Mouse (Mus musculus) T-cell, adult 2 months (primary cell): Measurements from ENCODE around the gene 9130213A22Rik.

Source experiments
- DNase-seq: peaks from one replicate; pipeline ENCODE4 v3.0.0; 2022; ENCODE audit warnings: low spot score

Gene 9130213A22Rik

GRCm38 (mm10) chr11:69123693-69124497 lies 1.5 kb upstream of the 9130213A22Rik start:
- peak; percentile 80 for DNase-seq

- peak; percentile 87 for DNase-seq
Observed at GRCm38 (mm10) chr11:69123056-69123692, 785 bp upstream of the 9130213A22Rik start.

- no peak for DNase-seq
Observed at GRCm38 (mm10) chr11:69121741-69122335, 551 bp downstream of the 9130213A22Rik start.

GRCm38 (mm10) chr11:69121001-69121740 lies 1.2 kb downstream of the 9130213A22Rik start:
- no peak for DNase-seq

- no peak for DNase-seq
Observed at GRCm38 (mm10) chr11:69120221-69121000, 2.0 kb downstream of the 9130213A22Rik start, which contains the start of gene Hes7. Gene Hes7 (plus strand): TSS chr11:69120404.

GRCm38 (mm10) chr11:69119446-69120155 lies 2.8 kb downstream of the 9130213A22Rik start:
- no peak for DNase-seq

- peak; percentile 83 for DNase-seq
Observed at GRCm38 (mm10) chr11:69118765-69119164, 3.6 kb downstream of the 9130213A22Rik start.

GRCm38 (mm10) chr11:69117737-69118695 lies 4.4 kb downstream of the 9130213A22Rik start:
- peak; percentile 67 for DNase-seq

GRCm38 (mm10) chr11:69116843-69117242 lies 5.5 kb downstream of the 9130213A22Rik start:
- DNase-seq: no peak

GRCm38 (mm10) chr11:69114621-69115020 lies 7.8 kb downstream of the 9130213A22Rik start:
- DNase-seq: no peak

GRCm38 (mm10) chr11:69114018-69114417 lies 8.4 kb downstream of the 9130213A22Rik start:
- DNase-seq: no peak

GRCm38 (mm10) chr11:69111865-69112264 lies 10.5 kb downstream of the 9130213A22Rik start:
- no peak for DNase-seq

- no peak for DNase-seq
Observed at GRCm38 (mm10) chr11:69111051-69111810, 11.2 kb downstream of the 9130213A22Rik start.

- peak; percentile 85 for DNase-seq
Observed at GRCm38 (mm10) chr11:69110319-69111046, 11.9 kb downstream of the 9130213A22Rik start.

GRCm38 (mm10) chr11:69109032-69109900 lies 13.1 kb downstream of the 9130213A22Rik start:
- peak; percentile 14 for DNase-seq

GRCm38 (mm10) chr11:69108223-69108622 lies 14.2 kb downstream of the 9130213A22Rik start:
- DNase-seq: no peak

GRCm38 (mm10) chr11:69107676-69108075 lies 14.7 kb downstream of the 9130213A22Rik start:
- peak; percentile 13 for DNase-seq
